Mouse (Mus musculus) T-helper 1 cell (primary cell): ENCODE results near the gene Mllt11.

ENCODE experiments used
- in situ Hi-C: fragments of 300-600 bp; cut with MboI, MseI; formaldehyde crosslinking; loops from one replicate; pipeline ENCODE4 v1.15.1; 2025; ENCODE audit warnings: high pct_unique_total_duplicates

Gene Mllt11

GRCm38 (mm10) chr3:95246465-95247231, 14.7 kb upstream of the Mllt11 start:
- in situ Hi-C loops: no loop called here

- in situ Hi-C loops: no loop called here
These were observed 11.1 kb upstream of the Mllt11 start for GRCm38 (mm10) chr3:95243086-95243485.

- in situ Hi-C loops: no loop called here
These were observed 9.5 kb upstream of the Mllt11 start, which contains the start of gene Gm128 for GRCm38 (mm10) chr3:95241498-95241897. Gene Gm128, minus strand, starts transcription at chr3:95241598.

- in situ Hi-C loops: no loop called here
These were observed 8.9 kb upstream of the Mllt11 start for GRCm38 (mm10) chr3:95240900-95241299.

- in situ Hi-C loops: no loop called here
These were observed 8.0 kb upstream of the Mllt11 start for GRCm38 (mm10) chr3:95239971-95240370.

GRCm38 (mm10) chr3:95239022-95239421, 7.1 kb upstream of the Mllt11 start:
- in situ Hi-C loops: no loop called here

- in situ Hi-C loops: no loop called here
These were observed 5.6 kb upstream of the Mllt11 start for GRCm38 (mm10) chr3:95237541-95238099.

- in situ Hi-C loops: no loop called here
These were observed 3.7 kb upstream of the Mllt11 start for GRCm38 (mm10) chr3:95235386-95236301.

GRCm38 (mm10) chr3:95233303-95233980, 1.5 kb upstream of the Mllt11 start:
- in situ Hi-C loops: no loop called here

GRCm38 (mm10) chr3:95232771-95233170, 800 bp upstream of the Mllt11 start:
- in situ Hi-C loops: no loop called here

GRCm38 (mm10) chr3:95230495-95231297, 1.3 kb downstream of the Mllt11 start:
- in situ Hi-C loops: no loop called here

GRCm38 (mm10) chr3:95229781-95230494, 2.0 kb downstream of the Mllt11 start:
- in situ Hi-C loops: no loop called here

- in situ Hi-C loops: no loop called here
These were observed 2.8 kb downstream of the Mllt11 start for GRCm38 (mm10) chr3:95228894-95229780.

GRCm38 (mm10) chr3:95228148-95228893, 3.6 kb downstream of the Mllt11 start, which contains the start of gene Cdc42se1:
Gene Cdc42se1, plus strand, starts transcription at chr3:95228732.
- in situ Hi-C loops: no loop called here

GRCm38 (mm10) chr3:95227214-95227613, 4.8 kb downstream of the Mllt11 start:
- in situ Hi-C loops: no loop called here

- in situ Hi-C loops: no loop called here
These were observed 7.7 kb downstream of the Mllt11 start for GRCm38 (mm10) chr3:95224295-95224694.

GRCm38 (mm10) chr3:95223041-95223440, 8.9 kb downstream of the Mllt11 start:
- in situ Hi-C loops: no loop called here

GRCm38 (mm10) chr3:95218466-95219137, 13.4 kb downstream of the Mllt11 start:
- in situ Hi-C loops: no loop called here
